Mouse (Mus musculus) myocyte (in vitro differentiated cells): ENCODE data around the gene Smyd1. TPM values are rescaled to one million over a fixed set of nuclear protein-coding genes. Genes with fewer than 3 reads are reported as not detected.
A peak's percentile ranks its signal among the peaks of the same experiment; 100 is the strongest.

Experiments
- H3K27me3 ChIP-seq: one replicate; pipeline ENCODE4 v1.6.1; 2011; ENCODE audit not compliant: control insufficient read depth, insufficient read depth, insufficient read length
- H3K36me3 ChIP-seq: one replicate; pipeline ENCODE4 v1.6.1; 2011; ENCODE audit not compliant: control insufficient read depth, insufficient read depth
- H3K4me2 ChIP-seq: one replicate; pipeline ENCODE4 v1.6.1; 2011; ENCODE audit warnings: low read depth, control low read depth
- H3K4me3 ChIP-seq: one replicate; pipeline ENCODE4 v1.5.1; 2011; ENCODE audit warnings: mild to moderate bottlenecking, control low read depth, moderate library complexity
- H3K79me2 ChIP-seq: one replicate; pipeline ENCODE4 v1.6.1; 2011; ENCODE audit not compliant: control insufficient read depth, insufficient read depth
- H3ac ChIP-seq: one replicate; pipeline ENCODE4 v1.6.1; 2011; ENCODE audit not compliant: control insufficient read depth, insufficient read length
- CEBPB ChIP-seq: IDR thresholded peaks from 2 replicates; pipeline ENCODE4 v1.6.1; 2011; ENCODE audit warnings: mild to moderate bottlenecking, moderate library complexity; ENCODE audit not compliant: poor library complexity, insufficient read depth, severe bottlenecking
- E2F4 ChIP-seq: IDR thresholded peaks from one replicate; pipeline ENCODE4 v1.6.1; 2011; ENCODE audit warnings: mild to moderate bottlenecking, control low read depth, moderate library complexity; ENCODE audit not compliant: insufficient read depth
- MAX ChIP-seq: IDR thresholded peaks from one replicate; pipeline ENCODE4 v1.6.1; 2011; ENCODE audit warnings: low read depth, mild to moderate bottlenecking, control low read depth
- MYOD1 ChIP-seq, 3 experiments: IDR thresholded peaks; one replicate each; pipeline ENCODE4 v1.6.1; 2011; ENCODE audit warnings: control low read depth in 2 of 3, low read depth in 2 of 3, mild to moderate bottlenecking in 2 of 3, moderate library complexity in 1 of 3; ENCODE audit not compliant: insufficient read length in 2 of 3, control insufficient read depth in 1 of 3
- MYOG ChIP-seq, 3 experiments: IDR thresholded peaks; one replicate each; pipeline ENCODE4 v1.6.1; 2011; ENCODE audit warnings: control low read depth in 2 of 3, low read depth in 2 of 3, mild to moderate bottlenecking in 2 of 3; ENCODE audit not compliant: insufficient read length in 2 of 3, control insufficient read depth in 1 of 3, insufficient read depth in 1 of 3
- POLR2A ChIP-seq: IDR thresholded peaks from one replicate; pipeline ENCODE4 v1.6.1; 2011; ENCODE audit warnings: low read depth, mild to moderate bottlenecking, control low read depth, moderate library complexity; ENCODE audit not compliant: insufficient read length
- POLR2AphosphoS2 ChIP-seq: IDR thresholded peaks from one replicate; pipeline ENCODE4 v1.6.1; 2011; ENCODE audit warnings: low read depth, control low read depth; ENCODE audit not compliant: insufficient read length
- REST ChIP-seq: IDR thresholded peaks from one replicate; pipeline ENCODE4 v1.6.1; 2011; ENCODE audit warnings: mild to moderate bottlenecking, control low read depth, moderate library complexity; ENCODE audit not compliant: insufficient read depth, insufficient read length
- SRF ChIP-seq: IDR thresholded peaks from one replicate; pipeline ENCODE4 v1.6.1; 2011; ENCODE audit warnings: low read depth; ENCODE audit not compliant: control insufficient read depth, insufficient read length
- TCF12 ChIP-seq: IDR thresholded peaks from one replicate; pipeline ENCODE4 v1.6.1; 2011; ENCODE audit warnings: mild to moderate bottlenecking, control low read depth; ENCODE audit not compliant: poor library complexity, insufficient read depth, severe bottlenecking
- TCF3 ChIP-seq: IDR thresholded peaks from one replicate; pipeline ENCODE4 v1.6.1; 2011; ENCODE audit warnings: low read depth, control low read depth; ENCODE audit not compliant: insufficient read length
- USF1 ChIP-seq: IDR thresholded peaks from one replicate; pipeline ENCODE4 v1.6.1; 2011; ENCODE audit warnings: low read depth, mild to moderate bottlenecking, control low read depth, moderate library complexity
- polyA plus RNA-seq: library from polyadenylated mRNA; unstranded; fragments of >200 nt; fragmentation: generic; extraction: Trizol; gene quantifications from one replicate; pipeline ENCODE4 v1.2.1, GENCODE M21; 2012; ENCODE audit warnings: missing spikeins

Smyd1 gene
- polyA plus RNA-seq, 1 experiment: 141 TPM

DNA sequence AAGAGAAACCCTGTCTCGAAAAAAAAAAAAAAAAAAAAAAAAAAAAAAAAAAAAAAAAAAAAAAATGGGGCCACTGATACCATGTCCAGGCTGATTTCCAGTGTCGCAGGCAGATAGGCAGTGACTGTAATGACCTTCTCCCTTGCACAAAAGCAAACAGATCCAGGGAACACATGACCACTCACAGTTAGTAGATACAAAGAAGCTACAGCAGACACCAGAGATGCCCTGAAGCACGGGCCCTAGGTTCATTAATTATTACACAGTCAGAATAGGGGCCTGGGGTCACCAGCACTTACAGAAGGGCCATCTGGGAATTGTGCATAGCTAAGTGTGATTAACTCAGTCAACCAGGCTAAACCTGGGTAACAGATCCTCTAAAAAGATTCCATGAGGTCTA, 86.1 kb downstream of the Smyd1 start:
- peaks cover 5% of the 10 kb centered on the region for H3K36me3 ChIP-seq
- no peak overlapping the region for H3K4me3 ChIP-seq
- TF ChIP-seq CEBPB (no peak), MYOD1 (IDR thresholded peaks at IDR 0.05; ENCODE audit: control insufficient read depth in 1 of 3, insufficient read length in 2 of 3, low read depth in 2 of 3) (no peak), MAX (no peak)
- H3K27me3 ChIP-seq: no peaks in the 10 kb centered on the region
- no peak overlapping the region for H3ac ChIP-seq
- no peaks in the 10 kb centered on the region for H3K79me2 ChIP-seq
- no peak overlapping the region for H3K4me2 ChIP-seq

DNA sequence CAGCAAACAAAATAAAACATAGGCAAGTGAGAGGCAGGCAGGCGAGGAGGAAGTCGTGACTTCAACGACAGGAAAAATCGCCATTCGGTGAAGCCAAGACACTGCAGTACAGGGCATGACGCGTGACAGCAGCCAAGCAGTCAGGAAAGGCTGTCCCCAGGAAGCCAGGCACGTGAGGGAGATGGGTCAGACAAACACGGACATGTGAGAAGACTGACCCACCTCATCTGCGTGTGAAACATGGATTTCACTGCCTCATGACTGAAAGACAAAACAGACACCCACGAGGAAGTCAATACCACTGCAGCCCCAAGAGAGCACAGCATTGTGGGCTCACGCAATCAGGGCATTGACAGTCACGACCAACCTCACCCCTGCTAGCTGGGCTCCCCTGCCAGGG, 86.9 kb downstream of the Smyd1 start:
- H3K36me3 ChIP-seq: peaks cover 5% of the 10 kb centered on the region
- H3K27me3 ChIP-seq: no peaks in the 10 kb centered on the region
- H3K4me2 ChIP-seq: no peak overlapping the region
- H3K79me2 ChIP-seq: no peaks in the 10 kb centered on the region
- no peak overlapping the region for H3K4me3 ChIP-seq
- TF ChIP-seq USF1 (no peak), MYOG (IDR thresholded peaks at IDR 0.05; ENCODE audit: control insufficient read depth in 1 of 3, insufficient read depth in 1 of 3, insufficient read length in 2 of 3, low read depth in 2 of 3) (no peak), TCF3 (no peak), MAX (no peak), CEBPB (no peak), TCF12 (no peak), POLR2A (no peak), REST (no peak), MYOD1 (IDR thresholded peaks at IDR 0.05; ENCODE audit: control insufficient read depth in 1 of 3, insufficient read length in 2 of 3, low read depth in 2 of 3) (no peak), SRF (no peak), E2F4 (no peak), POLR2AphosphoS2 (no peak)
- no peak overlapping the region for H3ac ChIP-seq

DNA sequence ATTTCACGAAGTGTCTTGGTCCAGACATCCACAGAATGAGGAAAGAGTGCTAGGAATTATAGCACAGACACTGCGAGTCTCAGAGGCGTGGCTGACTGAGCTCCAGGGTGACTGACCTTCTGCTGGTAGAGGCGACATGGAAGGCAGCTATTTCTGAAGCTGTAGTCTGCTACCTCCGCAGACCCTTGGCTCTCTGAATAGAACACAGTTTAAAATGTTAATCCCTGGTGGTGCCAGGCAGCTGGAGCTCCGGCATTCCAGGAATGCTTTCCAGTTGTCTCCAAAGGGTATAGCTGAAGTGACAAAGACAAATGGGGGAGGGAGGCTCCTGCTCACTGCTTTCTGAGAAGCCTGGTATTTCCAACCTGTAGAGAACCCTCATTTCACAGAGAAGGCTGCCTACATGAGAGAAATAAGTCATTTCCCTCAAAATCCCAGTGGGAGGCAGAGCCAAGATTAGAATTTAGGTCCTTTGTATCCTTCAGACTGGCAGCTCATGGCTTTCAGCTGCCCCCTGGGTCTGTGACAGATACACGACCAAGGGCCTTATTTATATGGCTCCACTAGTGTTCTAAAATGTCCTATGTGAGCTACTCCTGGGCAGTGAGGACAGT, 94.8 kb downstream of the Smyd1 start:
- Histone ChIP-seq H3K4me2 (peak overlapping the region; percentile 33), H3K79me2 (no peaks in the 10 kb centered on the region), H3K36me3 (peaks cover 3% of the 10 kb centered on the region), H3K27me3 (no peaks in the 10 kb centered on the region), H3K4me3 (no peak overlapping the region), H3ac (no peak overlapping the region)
- TF ChIP-seq CEBPB (no peak), E2F4 (no peak), TCF12 (peak; percentile 30), MYOG (IDR thresholded peaks at IDR 0.05; ENCODE audit: control insufficient read depth in 1 of 3, insufficient read depth in 1 of 3, insufficient read length in 2 of 3, low read depth in 2 of 3) (peak in 1 of 3 experiments; percentile 49), MYOD1 (IDR thresholded peaks at IDR 0.05; ENCODE audit: control insufficient read depth in 1 of 3, insufficient read length in 2 of 3, low read depth in 2 of 3) (peak in 2 of 3 experiments; percentile 3 to 58), MAX (no peak)

DNA sequence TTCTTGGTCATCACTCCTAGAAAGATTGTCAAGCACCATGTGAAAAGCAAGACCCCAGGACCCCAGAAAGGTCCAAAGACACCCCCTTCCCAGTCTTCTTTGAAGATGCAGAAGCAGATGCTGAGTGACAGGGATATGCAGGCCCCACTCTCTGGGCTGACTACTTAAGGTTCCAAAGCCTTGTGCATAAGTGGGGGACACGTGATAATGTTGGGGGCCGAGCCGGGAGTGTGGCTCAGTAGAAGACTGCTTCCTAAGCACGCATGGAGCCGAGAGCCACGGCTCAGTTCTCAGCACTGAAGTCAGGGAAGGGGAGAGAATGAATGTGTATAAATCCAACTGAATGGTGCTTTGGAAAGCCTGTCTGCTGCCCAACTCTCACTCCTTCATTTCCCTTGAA, 95.5 kb downstream of the Smyd1 start:
- Histone ChIP-seq H3K79me2 (no peaks in the 10 kb centered on the region), H3ac (no peak overlapping the region), H3K4me3 (no peak overlapping the region), H3K36me3 (peaks cover 5% of the 10 kb centered on the region), H3K27me3 (no peaks in the 10 kb centered on the region), H3K4me2 (no peak overlapping the region)
- no peak for TF ChIP-seq CEBPB
- TF ChIP-seq REST: no peak
- no peak for TF ChIP-seq POLR2A
- TF ChIP-seq MAX: no peak
- TF ChIP-seq TCF12: no peak
- TF ChIP-seq MYOG (IDR thresholded peaks at IDR 0.05; ENCODE audit: control insufficient read depth in 1 of 3, insufficient read depth in 1 of 3, insufficient read length in 2 of 3, low read depth in 2 of 3): no peak
- TF ChIP-seq E2F4: no peak
- no peak for TF ChIP-seq TCF3
- no peak for TF ChIP-seq USF1
- no peak for TF ChIP-seq SRF
- TF ChIP-seq MYOD1 (IDR thresholded peaks at IDR 0.05; ENCODE audit: control insufficient read depth in 1 of 3, insufficient read length in 2 of 3, low read depth in 2 of 3): no peak

DNA sequence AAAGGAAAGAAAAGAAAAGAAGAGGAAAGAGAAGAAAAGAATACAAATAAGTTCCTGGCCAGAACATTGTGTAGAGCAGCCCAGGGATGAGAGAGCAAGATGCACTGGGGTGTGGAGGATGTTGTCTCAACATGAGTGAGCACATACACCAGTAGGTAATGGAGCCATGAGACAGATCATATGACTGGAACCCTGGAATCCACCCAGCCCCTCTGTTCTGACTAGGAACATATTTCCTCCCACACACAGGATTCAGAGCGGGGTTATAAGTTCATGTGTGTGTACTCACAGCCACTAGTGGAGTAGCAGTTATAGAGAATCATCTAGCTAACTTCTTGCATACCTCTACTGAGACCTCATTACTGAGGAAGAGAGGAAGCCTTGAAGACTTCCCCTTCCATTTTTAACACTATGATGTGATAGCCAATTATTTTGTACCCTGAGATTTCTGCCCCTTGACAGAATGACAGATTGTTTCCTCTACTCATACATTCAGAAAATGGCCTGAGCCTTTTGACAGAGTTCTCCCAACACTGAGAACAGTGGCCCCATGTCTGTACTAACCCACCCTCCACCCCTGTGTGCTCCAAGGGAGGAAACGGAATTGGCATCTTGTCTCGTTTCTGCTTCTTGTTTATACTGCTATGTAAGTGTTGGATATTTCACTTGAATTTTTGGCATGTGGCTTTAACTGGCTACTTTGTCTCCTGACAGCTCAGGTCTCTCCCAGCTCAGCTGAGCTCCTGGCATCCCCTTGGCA, 97.7 kb downstream of the Smyd1 start:
- H3K4me3 ChIP-seq: no peak overlapping the region
- H3K27me3 ChIP-seq: no peaks in the 10 kb centered on the region
- H3K4me2 ChIP-seq: no peak overlapping the region
- peaks cover 14% of the 10 kb centered on the region for H3K36me3 ChIP-seq
- H3K79me2 ChIP-seq: no peaks in the 10 kb centered on the region
- no peak overlapping the region for H3ac ChIP-seq
- no peak for TF ChIP-seq TCF12
- no peak for TF ChIP-seq POLR2AphosphoS2
- no peak for TF ChIP-seq MYOD1 (IDR thresholded peaks at IDR 0.05; ENCODE audit: control insufficient read depth in 1 of 3, insufficient read length in 2 of 3, low read depth in 2 of 3)
- TF ChIP-seq MAX: no peak
- TF ChIP-seq REST: no peak
- TF ChIP-seq E2F4: no peak
- no peak for TF ChIP-seq USF1
- no peak for TF ChIP-seq TCF3
- no peak for TF ChIP-seq CEBPB
- no peak for TF ChIP-seq POLR2A
- no peak for TF ChIP-seq SRF
- TF ChIP-seq MYOG (IDR thresholded peaks at IDR 0.05; ENCODE audit: control insufficient read depth in 1 of 3, insufficient read depth in 1 of 3, insufficient read length in 2 of 3, low read depth in 2 of 3): no peak
